Mouse (Mus musculus) ovary, postnatal 10 days (tissue): Measurements from ENCODE around the gene Ptpn21.
A peak's percentile ranks its signal among the peaks of the same experiment; 100 is the strongest.

Experiments used
- DNase-seq: peaks from one replicate; pipeline ENCODE4 v3.0.0; 2022; ENCODE audit warnings: low spot score

Ptpn21 gene

GRCm38 (mm10) chr12:98662617-98663016 lies 74.6 kb downstream of the Ptpn21 start:
- no peak for DNase-seq

- no peak for DNase-seq
Observed at GRCm38 (mm10) chr12:98656873-98657272, 80.3 kb downstream of the Ptpn21 start.

- DNase-seq, result no peak
Observed at GRCm38 (mm10) chr12:98644852-98645251, 92.4 kb downstream of the Ptpn21 start.

- DNase-seq, result no peak
Observed at GRCm38 (mm10) chr12:98628260-98628970, 108.8 kb downstream of the Ptpn21 start.

GRCm38 (mm10) chr12:98627392-98628259 lies 109.6 kb downstream of the Ptpn21 start, which contains the start of gene Spata7:
Spata7 (plus strand) TSS chr12:98628157.
- peak; percentile 67 for DNase-seq
